Mouse (Mus musculus) megakaryocyte, adult 5-6 weeks (primary cell): Measurements from ENCODE around the gene Fitm1. TPM values are rescaled to one million over a fixed set of nuclear protein-coding genes. Genes with fewer than 3 reads are reported as not detected.

ENCODE experiments used
- ATAC-seq: 2 replicates; pipeline ENCODE4 v1.8.0; 2016; ENCODE audit warnings: mild to moderate bottlenecking, inconsistent platforms; ENCODE audit not compliant: poor library complexity, severe bottlenecking
- total RNA-seq, 2 experiments: library from RNA; stranded (forward) in 1 of 2; stranded (reverse) in 1 of 2; fragments of 153-499, 151-499 nt in 1 of 2; fragments of 221-1000, 200-1000 nt in 1 of 2; gene quantifications; 2 replicates each; pipeline versions ENCODE4 v1.2.3 to v1.2.4; 2015 to 2017

The Fitm1 gene
- total RNA-seq, 2 experiments from 2014 or later = 0.33 TPM; not detected in 1

- ATAC-seq = no peak
These were observed 9.7 kb upstream of the Fitm1 start for GRCm38 (mm10) chr14:55565748-55566147.

GRCm38 (mm10) chr14:55567496-55567895, 7.9 kb upstream of the Fitm1 start:
- ATAC-seq = no peak

GRCm38 (mm10) chr14:55570588-55570987, 4.8 kb upstream of the Fitm1 start:
- no peak for ATAC-seq

- ATAC-seq = no peak
These were observed 3.7 kb upstream of the Fitm1 start for GRCm38 (mm10) chr14:55571760-55572159.

- ATAC-seq = no peak
These were observed 294 bp downstream of the Fitm1 start for GRCm38 (mm10) chr14:55575711-55576110.

GRCm38 (mm10) chr14:55576376-55576775, 959 bp downstream of the Fitm1 start:
- peak; percentile 55 for ATAC-seq

GRCm38 (mm10) chr14:55577871-55578667, 2.7 kb downstream of the Fitm1 start, which contains the start of gene Psme1:
Gene Psme1, plus strand, starts transcription at chr14:55578123.
- peak; percentile 91 for ATAC-seq

- peak; percentile 14 for ATAC-seq
These were observed 3.4 kb downstream of the Fitm1 start for GRCm38 (mm10) chr14:55578668-55579269.

GRCm38 (mm10) chr14:55579511-55580496, 4.4 kb downstream of the Fitm1 start:
- ATAC-seq = no peak

GRCm38 (mm10) chr14:55580731-55581130, 5.3 kb downstream of the Fitm1 start:
- ATAC-seq = no peak

- ATAC-seq = no peak
These were observed 6.7 kb downstream of the Fitm1 start for GRCm38 (mm10) chr14:55581981-55582681.

- no peak for ATAC-seq
These were observed 8.9 kb downstream of the Fitm1 start for GRCm38 (mm10) chr14:55584303-55584701.

- ATAC-seq = peak; percentile 83
These were observed 9.5 kb downstream of the Fitm1 start, which contains the start of gene Emc9 for GRCm38 (mm10) chr14:55584702-55585565. Gene Emc9, minus strand, starts transcription at chr14:55585302.

GRCm38 (mm10) chr14:55585566-55585960, 10.1 kb downstream of the Fitm1 start:
- ATAC-seq = 0 out of 2 replicates have a peak, but pooled peaks have one; percentile 9

- no peak for ATAC-seq
These were observed 10.7 kb downstream of the Fitm1 start for GRCm38 (mm10) chr14:55586149-55586548.

GRCm38 (mm10) chr14:55589271-55589670, 13.9 kb downstream of the Fitm1 start:
- no peak for ATAC-seq

GRCm38 (mm10) chr14:55589771-55590448, 14.5 kb downstream of the Fitm1 start:
- ATAC-seq = no peak

GRCm38 (mm10) chr14:55590748-55591330, 15.4 kb downstream of the Fitm1 start, which contains the start of gene Psme2:
Gene Psme2, minus strand, starts transcription at chr14:55591113.
- ATAC-seq = peak; percentile 77
